Mouse (Mus musculus) midbrain, embryonic 12.5 days (tissue): ENCODE results near the gene Mbd6. TPM values are rescaled to one million over a fixed set of nuclear protein-coding genes. Genes with fewer than 3 reads are reported as not detected.

Experiments used
- ATAC-seq: fragments of 200-750 bp; cut with Nextera tagmentation; 2 replicates; pipeline ENCODE4 v1.8.0; 2017; ENCODE audit warnings: low read depth, moderate TSS enrichment, moderate library complexity; ENCODE audit not compliant: low FRiP score
- H3K27ac ChIP-seq: fragments of 300-500 bp; sonication (generic); replicated peaks from 2 replicates; pipeline ENCODE4 v1.5.1; 2016; ENCODE audit warnings: mild to moderate bottlenecking
- H3K27me3 ChIP-seq: fragments of 300-500 bp; sonication (generic); 2 replicates; pipeline ENCODE4 v1.6.1; 2016; ENCODE audit warnings: mild to moderate bottlenecking
- H3K36me3 ChIP-seq: fragments of 300-500 bp; sonication (generic); 2 replicates; pipeline ENCODE4 v1.6.1; 2016
- H3K4me1 ChIP-seq: fragments of 300-500 bp; sonication (generic); 2 replicates; pipeline ENCODE4 v1.6.1; 2016
- H3K4me2 ChIP-seq: fragments of 300-500 bp; sonication (generic); replicated peaks from 2 replicates; pipeline ENCODE4 v1.6.1; 2016; ENCODE audit warnings: mild to moderate bottlenecking, moderate library complexity
- H3K4me3 ChIP-seq: fragments of 300-500 bp; sonication (generic); 2 replicates; pipeline ENCODE4 v1.5.1; 2016; ENCODE audit warnings: mild to moderate bottlenecking
- H3K9ac ChIP-seq: fragments of 300-500 bp; sonication (generic); replicated peaks from 2 replicates; pipeline ENCODE4 v1.6.1; 2016; ENCODE audit warnings: mild to moderate bottlenecking, moderate library complexity
- H3K9me3 ChIP-seq: fragments of 300-500 bp; sonication (generic); 2 replicates; pipeline ENCODE4 v1.6.1; 2016; ENCODE audit warnings: mild to moderate bottlenecking
- WGBS: fragments of 180-500 bp; shearing (Covaris S2); methylation state at CpG from one replicate; pipeline ENCODE4 v1.1.7; 2016; 5-methylcytosine and 5-hydroxymethylcytosine counted together
- polyA plus RNA-seq: library from polyadenylated mRNA; unstranded; fragments of >200 nt; fragmentation: Nextera tagmentation; extraction: Ambion mirVana; gene quantifications from 2 replicates; pipeline ENCODE4 v1.2.1, GENCODE M21; 2016

The Mbd6 gene
- 20.3 and 21.7 TPM in 2 replicates for polyA plus RNA-seq

DNA sequence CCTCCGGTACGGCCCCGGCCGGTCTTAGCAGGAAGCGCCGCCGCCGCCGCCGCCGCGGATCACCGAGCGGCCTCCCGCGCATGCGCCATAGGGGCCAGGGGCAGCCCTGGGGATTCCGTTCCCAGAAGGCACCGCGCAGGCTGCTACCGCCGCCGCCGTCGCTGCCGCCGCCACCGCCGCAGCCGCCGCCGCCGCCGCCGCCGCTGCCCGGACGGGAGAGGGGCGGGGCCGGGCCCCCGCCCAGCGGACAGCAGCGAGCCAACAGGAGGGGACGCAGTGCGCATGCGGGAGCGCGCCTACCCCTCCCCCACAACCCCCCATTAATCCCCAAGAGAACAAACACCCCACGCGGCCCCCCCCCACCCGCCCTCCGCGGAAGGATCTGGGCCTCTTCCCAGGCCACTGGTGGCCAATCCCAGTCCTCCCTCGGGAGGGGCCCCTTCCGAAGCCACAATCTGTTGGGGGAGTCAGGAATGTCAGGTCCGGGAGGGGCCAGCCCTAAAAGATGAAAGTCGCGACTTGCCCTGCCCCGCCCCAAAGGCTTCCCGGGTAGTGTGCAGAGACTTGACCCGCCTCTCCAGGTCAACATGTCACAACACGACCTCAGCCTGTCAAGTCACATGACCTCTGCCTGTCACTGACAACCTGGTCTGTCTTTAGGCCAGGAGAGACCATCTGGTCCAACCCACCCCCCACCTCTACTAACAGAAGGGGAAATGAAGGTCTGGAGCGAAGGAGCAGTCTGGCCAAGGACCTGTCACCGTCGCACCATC lies at the start of gene Mbd6:
TSS of gene Mbd6 (minus strand) at position 219 of the 773 bp plus-strand sequence.
- Histone ChIP-seq H3K36me3 (peaks cover 44% of the 10 kb centered on the region), H3K9me3 (no peaks in the 10 kb centered on the region), H3K9ac (peak within 1 kb of the TSS; percentile 89), H3K4me2 (peak within 1 kb of the TSS; percentile 94), H3K4me1 (peaks cover 59% of the 10 kb centered on the region), H3K27me3 (no peaks in the 10 kb centered on the region), H3K4me3 (peak within 1 kb of the TSS; percentile 77), H3K27ac (peak within 1 kb of the TSS; percentile 98)
- peak; percentile 23 for ATAC-seq
- under 1% methylated on average over 50 of the region's 65 CpGs for WGBS

DNA sequence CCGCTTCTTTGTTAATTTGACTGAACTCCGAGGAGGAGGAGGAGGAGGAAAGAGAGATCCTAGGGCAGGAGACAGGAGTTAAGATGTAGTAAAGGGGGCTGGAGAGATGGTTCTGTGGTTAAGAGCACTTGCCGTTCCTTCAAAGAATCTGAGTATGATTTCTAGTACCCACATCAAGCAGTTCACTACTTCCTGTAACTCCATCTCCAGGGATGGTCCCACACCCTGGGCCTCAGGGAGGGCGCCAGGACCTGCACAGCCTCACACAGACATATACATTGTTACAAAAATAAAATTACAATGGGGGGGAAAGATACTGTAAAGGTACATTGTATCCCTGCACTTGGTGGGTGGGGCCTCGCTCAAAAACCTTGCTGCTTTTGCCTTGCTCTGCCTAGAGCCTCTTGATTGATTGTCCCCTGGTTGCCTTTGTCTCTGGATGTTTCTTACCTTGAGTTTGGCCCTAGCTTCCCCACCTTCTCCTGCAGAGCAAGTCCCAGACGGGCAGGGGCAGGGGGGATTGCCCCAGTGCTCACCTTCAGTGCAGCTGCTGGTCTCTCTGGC lies 48.8 kb upstream of the Mbd6 start:
- no peak overlapping the region for H3K9ac ChIP-seq
- no peak overlapping the region for H3K27ac ChIP-seq
- no peak overlapping the region for H3K4me2 ChIP-seq
- no peaks in the 10 kb centered on the region for H3K36me3 ChIP-seq
- peaks cover 44% of the 10 kb centered on the region for H3K27me3 ChIP-seq
- no peaks in the 10 kb centered on the region for H3K9me3 ChIP-seq
- ATAC-seq = no peak
- H3K4me1 ChIP-seq = peaks cover 36% of the 10 kb centered on the region
- WGBS = 82% methylated on average over 6 of the region's 6 CpGs
- H3K4me3 ChIP-seq = no peak overlapping the region

DNA sequence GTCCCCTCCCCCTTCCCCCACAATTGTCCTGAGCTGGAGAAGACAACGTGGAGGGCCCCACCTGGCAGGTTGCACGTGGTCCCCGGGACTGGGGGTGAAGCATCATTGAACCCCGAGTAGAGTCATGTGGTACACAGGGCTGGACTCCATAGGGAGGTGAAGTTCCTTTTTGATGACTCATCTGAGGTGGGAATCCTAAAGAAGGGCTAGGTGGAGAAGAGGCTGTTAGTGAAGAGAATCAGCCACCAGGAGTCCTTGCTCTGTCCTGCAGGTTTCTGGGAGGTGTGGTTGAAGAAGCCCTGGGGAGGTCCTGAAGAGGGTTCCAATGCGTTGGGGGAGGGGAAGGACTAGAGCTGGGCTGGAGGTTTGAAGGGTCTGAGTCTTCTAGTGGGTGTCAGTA lies 48.1 kb upstream of the Mbd6 start:
- Histone ChIP-seq H3K27ac (no peak overlapping the region), H3K27me3 (peaks cover 41% of the 10 kb centered on the region), H3K36me3 (no peaks in the 10 kb centered on the region), H3K9me3 (no peaks in the 10 kb centered on the region), H3K9ac (no peak overlapping the region), H3K4me2 (no peak overlapping the region), H3K4me1 (peaks cover 31% of the 10 kb centered on the region), H3K4me3 (no peak overlapping the region)
- ATAC-seq = no peak
- 71% methylated on average over 5 of the region's 5 CpGs for WGBS

DNA sequence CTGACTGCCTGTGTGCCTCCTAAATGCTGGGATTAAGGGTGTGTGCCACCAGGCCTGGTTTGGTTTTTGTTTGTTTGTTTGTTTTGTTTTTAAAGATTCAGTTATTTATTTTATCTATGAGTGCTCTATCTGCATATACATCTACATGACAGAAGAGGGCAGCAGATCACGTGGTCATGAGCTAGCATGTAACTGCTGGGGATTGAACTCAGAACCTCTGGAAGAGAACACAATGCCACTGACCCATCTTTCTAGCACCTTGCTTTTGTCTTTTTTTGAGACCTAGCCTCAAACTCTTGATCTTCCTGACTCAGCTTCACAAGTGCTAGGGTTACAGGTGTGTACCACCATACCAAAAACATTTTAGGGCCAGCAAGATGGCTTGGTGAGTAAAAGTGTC lies 46.5 kb upstream of the Mbd6 start:
- Histone ChIP-seq H3K36me3 (no peaks in the 10 kb centered on the region), H3K27me3 (peaks cover 32% of the 10 kb centered on the region), H3K4me1 (peaks cover 14% of the 10 kb centered on the region), H3K4me2 (no peak overlapping the region), H3K9ac (no peak overlapping the region), H3K9me3 (no peaks in the 10 kb centered on the region), H3K27ac (no peak overlapping the region), H3K4me3 (no peak overlapping the region)
- ATAC-seq = no peak
- 63% methylated on average over 1 of the region's 1 CpGs for WGBS

DNA sequence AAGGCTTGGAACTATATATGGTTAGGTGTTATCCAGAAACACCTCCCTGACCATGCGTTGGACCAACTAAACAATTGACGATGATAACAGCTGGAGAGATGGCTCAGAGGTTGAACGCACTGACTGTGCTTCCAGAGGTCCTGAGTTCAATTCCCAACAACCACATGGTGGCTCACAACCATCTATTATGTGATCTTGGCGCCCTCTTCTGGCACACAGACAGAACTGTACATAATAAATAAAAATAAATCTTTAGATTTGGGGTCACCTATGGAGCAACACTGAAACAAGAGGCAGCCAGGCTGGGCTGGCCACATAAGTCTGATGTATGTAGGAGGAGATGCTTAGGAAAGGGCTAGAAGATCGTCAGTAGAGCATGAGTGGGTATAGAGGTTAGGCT lies 44.3 kb upstream of the Mbd6 start:
- 70% methylated on average over 5 of the region's 5 CpGs for WGBS
- peaks cover 37% of the 10 kb centered on the region for H3K27me3 ChIP-seq
- H3K4me1 ChIP-seq = no peaks in the 10 kb centered on the region; the same call in 1 of the 2 replicates
- ATAC-seq = no peak
- H3K4me2 ChIP-seq = no peak overlapping the region
- no peak overlapping the region for H3K4me3 ChIP-seq
- no peaks in the 10 kb centered on the region for H3K9me3 ChIP-seq
- no peak overlapping the region for H3K9ac ChIP-seq
- no peak overlapping the region for H3K27ac ChIP-seq
- no peaks in the 10 kb centered on the region for H3K36me3 ChIP-seq

DNA sequence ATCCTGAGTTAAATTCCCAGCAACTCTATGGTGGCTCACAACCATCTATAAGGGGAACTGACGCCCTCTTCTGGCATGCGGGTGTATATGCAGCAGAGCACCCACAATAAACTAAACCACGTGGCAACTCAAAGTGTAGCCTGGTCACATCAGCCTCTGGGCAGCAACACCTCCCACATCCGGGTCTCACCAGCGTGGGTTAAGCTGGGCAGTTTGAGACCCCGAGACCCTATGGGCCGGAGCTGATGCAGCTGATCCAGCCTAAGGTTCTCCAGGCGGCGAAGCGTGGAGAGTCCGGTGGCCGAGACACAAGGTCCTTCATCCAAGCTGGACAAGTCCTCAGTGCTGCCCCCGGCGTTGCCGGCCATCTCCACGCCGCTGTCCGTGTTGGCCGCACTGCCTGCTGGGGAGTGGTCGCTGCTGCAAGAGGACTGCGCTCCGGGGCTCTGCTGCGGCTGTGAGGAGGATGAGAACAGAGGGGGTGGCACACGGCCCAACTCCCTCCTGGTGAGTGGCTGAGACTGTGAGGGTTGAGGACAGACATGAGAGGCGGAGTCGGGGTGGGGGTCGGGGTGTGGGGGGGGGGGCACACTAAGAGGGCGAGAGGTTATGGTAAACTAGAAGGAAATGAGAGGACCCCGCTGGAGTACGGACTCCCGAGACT lies 43.5 kb upstream of the Mbd6 start:
- H3K36me3 ChIP-seq = no peaks in the 10 kb centered on the region
- 33% methylated on average over 30 of the region's 31 CpGs for WGBS
- no peak overlapping the region for H3K27ac ChIP-seq
- peak overlapping the region; percentile 27 for H3K4me3 ChIP-seq
- peaks cover 37% of the 10 kb centered on the region for H3K27me3 ChIP-seq
- peak; percentile 41; the same call in 1 of the 2 replicates for ATAC-seq
- H3K4me1 ChIP-seq = no peaks in the 10 kb centered on the region; the same call in 1 of the 2 replicates
- no peaks in the 10 kb centered on the region for H3K9me3 ChIP-seq
- H3K9ac ChIP-seq = no peak overlapping the region; the same call in 1 of the 2 replicates
- H3K4me2 ChIP-seq = peak overlapping the region; percentile 46

DNA sequence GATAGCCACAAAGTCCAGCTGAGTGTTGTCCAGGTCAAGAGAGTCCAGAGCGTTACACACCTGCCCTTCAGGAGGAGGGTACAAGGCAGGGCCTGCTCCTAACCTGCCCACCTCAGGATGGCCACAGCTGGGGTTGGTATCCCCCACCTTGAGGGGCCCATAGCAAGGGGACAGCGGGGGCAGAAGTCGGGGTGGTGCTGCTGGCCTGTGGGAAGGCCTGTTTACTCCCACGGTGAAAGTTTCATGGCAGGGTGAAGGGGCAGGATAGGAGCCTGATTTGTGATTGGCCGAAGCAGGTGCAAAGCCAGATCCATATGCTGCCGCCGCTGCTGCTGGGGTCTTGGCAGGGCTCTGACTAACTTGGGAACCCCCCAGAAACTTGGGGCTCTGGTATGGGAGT lies 41.4 kb upstream of the Mbd6 start:
- Histone ChIP-seq H3K4me1 (peaks cover 12% of the 10 kb centered on the region), H3K4me3 (no peak overlapping the region), H3K27me3 (peaks cover 58% of the 10 kb centered on the region), H3K27ac (no peak overlapping the region), H3K4me2 (no peak overlapping the region), H3K9me3 (no peaks in the 10 kb centered on the region), H3K9ac (no peak overlapping the region), H3K36me3 (no peaks in the 10 kb centered on the region)
- no peak for ATAC-seq
- WGBS = 84% methylated on average over 7 of the region's 7 CpGs

DNA sequence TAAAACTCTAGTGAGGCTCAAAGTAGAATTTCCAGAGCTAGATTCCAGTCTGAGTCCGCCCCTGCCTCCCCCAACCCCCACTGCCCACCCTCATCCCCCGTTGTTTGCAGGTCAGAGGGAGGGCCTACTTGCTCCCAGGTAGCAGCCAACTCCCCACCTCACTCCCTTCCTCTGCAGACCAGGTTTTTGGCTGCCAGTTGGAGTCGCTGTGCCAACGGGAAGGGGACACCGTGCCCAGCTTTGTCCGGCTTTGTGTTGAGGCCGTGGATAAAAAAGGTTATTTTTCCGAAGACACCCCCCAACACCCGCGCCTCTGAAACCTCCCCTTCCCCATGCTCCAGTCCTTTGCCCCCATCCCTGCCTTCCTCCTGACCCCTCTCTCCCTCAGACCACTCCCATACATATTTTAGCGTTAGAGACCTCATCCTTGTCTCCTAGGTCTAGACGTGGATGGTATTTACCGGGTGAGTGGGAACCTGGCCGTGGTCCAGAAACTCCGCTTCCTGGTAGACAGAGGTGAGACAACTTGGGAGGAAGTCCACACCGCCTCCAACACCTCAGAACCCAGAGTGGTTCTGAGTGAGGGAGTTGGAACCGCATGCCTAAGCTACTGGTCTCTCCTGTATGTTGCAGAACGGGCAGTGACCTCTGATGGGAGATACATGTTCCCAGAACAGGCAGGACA lies 38.8 kb upstream of the Mbd6 start:
- peaks cover 12% of the 10 kb centered on the region for H3K4me1 ChIP-seq
- no peak for ATAC-seq

DNA sequence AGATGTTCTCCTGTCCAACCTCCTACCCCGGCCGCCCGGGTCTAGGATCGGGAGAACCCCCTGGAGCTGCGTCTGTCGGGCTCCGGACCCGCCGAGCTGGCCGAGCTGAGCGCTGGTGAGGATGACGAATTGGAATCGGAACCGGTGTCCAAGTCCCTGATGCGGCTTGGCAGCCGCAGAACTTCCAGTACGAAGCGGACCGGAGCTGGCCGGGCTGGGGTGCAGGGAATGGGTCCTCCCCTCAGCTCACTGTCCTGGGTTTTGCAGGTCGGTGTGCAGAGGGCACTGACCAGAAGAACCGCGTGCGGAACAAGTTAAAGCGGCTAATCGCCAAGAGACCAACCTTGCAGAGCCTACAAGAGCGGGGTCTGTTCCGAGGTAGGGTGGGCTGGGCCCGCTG lies 38.0 kb upstream of the Mbd6 start:
- Histone ChIP-seq H3K9ac (0 out of 2 replicates have a peak overlapping the region, but pooled peaks have one; percentile 46), H3K27me3 (peaks cover 92% of the 10 kb centered on the region), H3K4me1 (peaks cover 12% of the 10 kb centered on the region), H3K36me3 (no peaks in the 10 kb centered on the region), H3K4me3 (peak overlapping the region; percentile 37), H3K9me3 (no peaks in the 10 kb centered on the region), H3K4me2 (peak overlapping the region; percentile 58), H3K27ac (no peak overlapping the region)
- 3% methylated on average over 29 of the region's 29 CpGs for WGBS
- no peak for ATAC-seq

More for the DNA sequence above, 38.8 kb upstream of the Mbd6 start:
- Histone ChIP-seq H3K9me3 (no peaks in the 10 kb centered on the region), H3K36me3 (no peaks in the 10 kb centered on the region), H3K27ac (no peak overlapping the region), H3K27me3 (peaks cover 84% of the 10 kb centered on the region), H3K9ac (no peak overlapping the region), H3K4me3 (no peak overlapping the region), H3K4me2 (no peak overlapping the region)
- 52% methylated on average over 18 of the region's 18 CpGs for WGBS

DNA sequence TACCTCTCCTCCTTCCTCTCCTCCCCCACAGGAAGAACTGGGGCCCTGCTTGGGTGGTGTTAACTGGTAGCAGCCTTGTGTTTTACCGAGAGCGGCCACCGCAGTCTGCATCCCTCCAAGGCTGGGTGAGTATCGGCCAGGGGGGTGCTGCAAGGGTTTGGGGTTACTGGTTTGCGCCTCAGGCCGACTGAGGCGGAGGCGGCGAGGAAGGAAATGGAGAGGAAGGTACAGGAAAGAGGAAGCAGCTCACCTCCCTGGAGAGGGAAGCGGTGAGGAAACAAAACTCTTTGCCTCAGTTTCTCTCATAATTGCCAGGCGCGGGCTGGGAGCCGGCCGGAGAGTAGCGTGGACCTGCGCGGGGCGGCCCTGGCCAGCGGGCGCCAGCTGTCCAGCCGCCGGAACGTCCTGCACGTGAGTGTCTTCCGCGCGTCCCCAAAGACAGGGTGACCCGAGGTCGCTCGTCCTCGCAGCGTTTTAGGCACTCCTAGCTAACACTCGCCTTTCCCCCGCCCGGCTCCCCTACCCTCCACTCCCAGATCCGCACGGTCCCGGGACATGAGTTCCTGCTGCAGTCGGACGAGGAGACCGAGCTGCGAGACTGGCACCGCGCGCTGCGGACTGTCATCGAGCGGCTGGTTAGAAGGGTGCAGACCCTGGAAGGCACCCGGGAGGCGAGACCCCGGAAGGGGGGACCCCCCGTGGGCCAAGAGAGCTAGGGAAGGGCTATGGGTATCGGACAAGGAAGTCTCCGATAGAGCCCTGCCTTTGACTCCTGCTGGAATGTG lies 37.4 kb upstream of the Mbd6 start:
- H3K27me3 ChIP-seq = peaks cover 89% of the 10 kb centered on the region
- peak overlapping the region; percentile 58 for H3K4me2 ChIP-seq
- H3K27ac ChIP-seq = no peak overlapping the region
- no peaks in the 10 kb centered on the region for H3K36me3 ChIP-seq
- ATAC-seq = no peak
- H3K9ac ChIP-seq = peak overlapping the region; percentile 46; the same call in 1 of the 2 replicates
- H3K9me3 ChIP-seq = no peaks in the 10 kb centered on the region
- peaks cover 12% of the 10 kb centered on the region for H3K4me1 ChIP-seq
- 2% methylated on average over 53 of the region's 54 CpGs for WGBS
- peak overlapping the region; percentile 37 for H3K4me3 ChIP-seq

DNA sequence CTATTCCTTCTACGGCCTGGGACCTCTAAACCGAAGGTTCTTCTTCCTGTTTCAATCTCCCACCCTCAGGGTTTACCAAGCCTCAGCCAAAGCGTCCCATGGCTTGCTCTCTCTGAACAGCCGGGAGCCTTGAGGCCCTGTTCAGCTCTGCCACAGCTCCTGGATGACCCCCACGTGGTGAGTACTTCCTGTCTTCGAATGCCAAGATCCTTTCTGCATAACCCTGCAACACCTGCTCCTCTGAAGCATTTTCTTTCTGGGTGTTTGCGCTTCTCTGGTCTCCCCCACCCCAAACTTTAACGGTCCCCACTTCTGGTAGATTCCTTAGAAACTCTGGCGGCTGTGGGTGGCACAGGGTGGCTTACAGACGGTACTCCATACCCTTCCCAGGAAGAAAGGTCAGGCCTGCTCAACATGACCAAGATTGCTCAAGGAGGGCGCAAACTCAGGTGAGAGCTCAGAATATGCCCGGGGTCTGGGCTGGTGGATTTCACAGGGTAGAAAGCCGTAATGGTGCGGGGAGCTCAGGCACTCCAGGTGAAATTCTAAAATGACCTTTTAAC lies 36.7 kb upstream of the Mbd6 start:
- no peaks in the 10 kb centered on the region for H3K36me3 ChIP-seq
- peak overlapping the region; percentile 37; the same call in 1 of the 2 replicates for H3K4me3 ChIP-seq
- 33% methylated on average over 14 of the region's 14 CpGs for WGBS

More for the DNA sequence above, 36.7 kb upstream of the Mbd6 start:
- Histone ChIP-seq H3K9ac (no peak overlapping the region), H3K4me2 (peak overlapping the region; percentile 58; the same call in 1 of the 2 replicates), H3K27me3 (peaks cover 94% of the 10 kb centered on the region), H3K9me3 (no peaks in the 10 kb centered on the region), H3K27ac (no peak overlapping the region), H3K4me1 (peaks cover 12% of the 10 kb centered on the region)
- no peak for ATAC-seq
